Mouse (Mus musculus) heart, adult 18-20 months (tissue): ENCODE results near the gene Kdelc2. TPM values are rescaled to one million over a fixed set of nuclear protein-coding genes. Genes with fewer than 3 reads are reported as not detected.

Experiments used
- DNase-seq, 2 experiments: peaks; one replicate each; pipeline ENCODE4 v3.0.0; 2021 to 2022; ENCODE audit warnings: mixed read lengths in 1 of 2
- total RNA-seq, 2 experiments: library from RNA; stranded (reverse); gene quantifications; 2 replicates each; pipeline ENCODE4 v1.2.3; 2021

Gene Kdelc2
- total RNA-seq, 2 experiments from 2014 or later = 8.1 to 9.0 TPM

- DNase-seq = no peak
Observed at GRCm38 (mm10) chr9:53384873-53385272, 1.0 kb downstream of the Kdelc2 start.

GRCm38 (mm10) chr9:53387431-53387830, 3.6 kb downstream of the Kdelc2 start:
- DNase-seq = peak; percentile 42 to 52

- DNase-seq = no peak
Observed at GRCm38 (mm10) chr9:53389109-53389508, 5.3 kb downstream of the Kdelc2 start.

- DNase-seq = no peak
Observed at GRCm38 (mm10) chr9:53390136-53390535, 6.3 kb downstream of the Kdelc2 start.

GRCm38 (mm10) chr9:53397685-53398387, 14.0 kb downstream of the Kdelc2 start:
- DNase-seq = no peak

- DNase-seq = peak; percentile 47 to 85
Observed at GRCm38 (mm10) chr9:53398388-53398700, 14.5 kb downstream of the Kdelc2 start.

GRCm38 (mm10) chr9:53399537-53399936, 15.7 kb downstream of the Kdelc2 start:
- DNase-seq = no peak

GRCm38 (mm10) chr9:53400696-53401095, 16.9 kb downstream of the Kdelc2 start:
- no peak for DNase-seq

- no peak for DNase-seq
Observed at GRCm38 (mm10) chr9:53401146-53401545, 17.3 kb downstream of the Kdelc2 start.

GRCm38 (mm10) chr9:53402291-53402711, 18.5 kb downstream of the Kdelc2 start, which contains the start of gene 4930550C14Rik:
TSS of gene 4930550C14Rik (plus strand) at chr9:53402325.
- DNase-seq = peak; percentile 38 to 47

- no peak for DNase-seq
Observed at GRCm38 (mm10) chr9:53402991-53403390, 19.2 kb downstream of the Kdelc2 start.

GRCm38 (mm10) chr9:53404050-53404752, 20.4 kb downstream of the Kdelc2 start:
- no peak for DNase-seq

GRCm38 (mm10) chr9:53404753-53405722, 21.2 kb downstream of the Kdelc2 start:
- DNase-seq = peak; percentile 83 to 85

- DNase-seq = no peak
Observed at GRCm38 (mm10) chr9:53408548-53408947, 24.7 kb downstream of the Kdelc2 start.

- no peak for DNase-seq
Observed at GRCm38 (mm10) chr9:53408953-53409361, 25.1 kb downstream of the Kdelc2 start.

GRCm38 (mm10) chr9:53409427-53409826, 25.6 kb downstream of the Kdelc2 start:
- no peak for DNase-seq

- DNase-seq = no peak
Observed at GRCm38 (mm10) chr9:53422133-53422896, 38.5 kb downstream of the Kdelc2 start.

- no peak for DNase-seq
Observed at GRCm38 (mm10) chr9:53426726-53427125, 42.9 kb downstream of the Kdelc2 start.

- DNase-seq = no peak
Observed at GRCm38 (mm10) chr9:53427638-53428037, 43.8 kb downstream of the Kdelc2 start.

- DNase-seq = no peak
Observed at GRCm38 (mm10) chr9:53435830-53436570, 52.2 kb downstream of the Kdelc2 start.

- no peak for DNase-seq
Observed at GRCm38 (mm10) chr9:53450609-53451008, 66.8 kb downstream of the Kdelc2 start.
